Mouse (Mus musculus): ENCODE measurements around the gene Btbd16. TPM values are rescaled to one million over a fixed set of nuclear protein-coding genes. Genes with fewer than 3 reads are reported as not detected.

The Btbd16 gene
- polyA plus RNA-seq, 1 experiment: not detected

DNA sequence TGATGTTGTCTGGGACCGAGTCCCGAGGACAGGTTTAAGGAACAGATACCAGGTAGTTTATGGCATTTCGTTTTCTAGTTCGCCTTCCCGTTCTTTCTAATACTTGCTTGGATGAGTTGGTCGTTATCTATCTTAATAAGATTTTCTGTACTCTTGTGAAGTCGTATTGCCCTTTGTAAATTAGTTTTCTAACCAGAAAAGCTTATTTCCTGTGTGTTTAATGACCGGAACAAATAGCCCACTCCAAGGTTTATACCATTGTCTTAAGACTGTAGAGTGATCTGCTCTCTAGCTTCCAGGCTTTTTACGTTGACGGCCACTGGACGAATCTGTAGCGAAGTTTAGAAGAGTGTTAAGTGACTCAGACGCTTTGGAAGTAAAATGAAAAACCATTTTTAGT is 92.8 kb downstream of the Btbd16 start:
- DNase-seq (ENCODE audit: low read depth): no peak
- TF ChIP-seq POLR2A (IDR thresholded peaks at IDR 0.05; ENCODE audit: borderline replicate concordance, extremely low read depth, insufficient read depth, insufficient read length, poor library complexity, severe bottlenecking) (no peak), CTCF (IDR thresholded peaks at IDR 0.05; ENCODE audit: borderline replicate concordance, extremely low read depth, insufficient read depth, insufficient read length) (no peak)

DNA sequence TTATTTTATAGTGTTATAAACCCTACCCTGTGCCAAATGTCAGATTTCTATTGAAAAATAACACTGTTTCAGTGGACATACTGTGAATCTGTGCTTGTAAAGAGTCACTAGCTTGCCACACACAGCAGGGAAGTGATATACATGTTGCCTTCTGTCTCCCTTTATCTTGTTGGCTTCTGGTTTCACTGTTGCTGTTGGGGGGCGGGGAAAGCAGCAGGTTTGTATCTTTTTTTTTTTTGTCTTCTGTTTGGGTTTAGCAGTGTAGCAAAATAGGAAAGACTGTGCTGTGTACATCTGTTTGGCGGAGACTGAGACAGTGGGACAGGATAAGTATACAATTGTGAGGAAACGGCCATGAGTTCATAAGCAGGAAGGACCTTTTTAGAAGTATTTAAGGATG is 93.4 kb downstream of the Btbd16 start:
- TF ChIP-seq CTCF (IDR thresholded peaks at IDR 0.05; ENCODE audit: borderline replicate concordance, extremely low read depth, insufficient read depth, insufficient read length) (no peak), POLR2A (IDR thresholded peaks at IDR 0.05; ENCODE audit: borderline replicate concordance, extremely low read depth, insufficient read depth, insufficient read length, poor library complexity, severe bottlenecking) (no peak)
- DNase-seq (ENCODE audit: low read depth): peak; percentile 19

Other genes with a start within 250 kb of the Btbd16 start
- gene Nsmce4a, start 201.0 kb upstream of the Btbd16 start, polyA plus RNA-seq (2012; rRNA removed): 55.8 and 63.4 TPM in 2 replicates
- 47.5 and 66.9 TPM in 2 replicates for gene Tacc2, start 196.6 kb upstream of the Btbd16 start, polyA plus RNA-seq (2012; rRNA removed)
- gene Plekha1, start 91.7 kb downstream of the Btbd16 start, polyA plus RNA-seq (2012; rRNA removed): 157 and 203 TPM in 2 replicates
- 10.0 and 15.9 TPM in 2 replicates for gene Htra1, start 162.0 kb downstream of the Btbd16 start, polyA plus RNA-seq (2012; rRNA removed)

All from brain, embryonic 14.5 days (tissue).